Mouse (Mus musculus) liver, embryonic 14.5 days (tissue): ENCODE data around the gene Lyl1. TPM values are rescaled to one million over a fixed set of nuclear protein-coding genes. Genes with fewer than 3 reads are reported as not detected.

Experiments
- ATAC-seq: fragments of 200-750 bp; cut with Nextera tagmentation; 2 replicates; pipeline ENCODE4 v1.8.0; 2017; ENCODE audit warnings: moderate number of reproducible peaks, mild to moderate bottlenecking, moderate library complexity; ENCODE audit not compliant: insufficient read depth
- DNase-seq, 3 experiments: peaks; one replicate each; pipeline ENCODE4 v3.0.0-alpha.2; 2012 to 2013; ENCODE audit warnings: low read depth in 3 of 3, low spot score in 3 of 3
- H3K27ac ChIP-seq: fragments of 300-500 bp; sonication (generic); 2 replicates; pipeline ENCODE4 v1.5.1; 2014; ENCODE audit warnings: moderate library complexity, mild to moderate bottlenecking, control low read depth, inconsistent platforms
- H3K27me3 ChIP-seq: fragments of 300-500 bp; sonication (generic); 2 replicates; pipeline ENCODE4 v1.6.1; 2014; ENCODE audit warnings: mild to moderate bottlenecking, low read length, moderate library complexity; ENCODE audit not compliant: control insufficient read depth, insufficient read depth
- H3K36me3 ChIP-seq: fragments of 300-500 bp; sonication (generic); replicated peaks from 2 replicates; pipeline ENCODE4 v1.6.1; 2014; ENCODE audit warnings: low read depth; ENCODE audit not compliant: control insufficient read depth, insufficient read depth
- H3K4me1 ChIP-seq, 2 experiments: fragments of 200-500 bp in 1 of 2; fragments of 300-500 bp in 1 of 2; sonication (generic) in 1 of 2; replicated peaks; 2 replicates each; pipeline ENCODE4 v1.6.1; 2012 to 2014; ENCODE audit warnings: antibody characterized with exemption in 1 of 2, inconsistent platforms in 1 of 2, low read length in 1 of 2; ENCODE audit not compliant: control insufficient read depth in 2 of 2, insufficient read depth in 2 of 2
- H3K4me2 ChIP-seq: fragments of 300-500 bp; sonication (generic); 2 replicates; pipeline ENCODE4 v1.6.1; 2014; ENCODE audit warnings: low read depth, mild to moderate bottlenecking, control low read depth, moderate library complexity
- H3K4me3 ChIP-seq, 2 experiments: fragments of 200-500 bp in 1 of 2; fragments of 300-500 bp in 1 of 2; sonication (generic) in 1 of 2; 2 replicates each; pipeline ENCODE4 v1.5.1; 2012 to 2014; ENCODE audit warnings: low read depth in 2 of 2, low read length in 2 of 2, mild to moderate bottlenecking in 2 of 2, control low read depth in 1 of 2, inconsistent platforms in 1 of 2, moderate library complexity in 1 of 2; ENCODE audit not compliant: insufficient read depth in 1 of 2
- H3K9ac ChIP-seq: fragments of 300-500 bp; sonication (generic); replicated peaks from 2 replicates; pipeline ENCODE4 v1.6.1; 2014; ENCODE audit warnings: mild to moderate bottlenecking, control low read depth, moderate library complexity
- H3K9me3 ChIP-seq: fragments of 300-500 bp; sonication (generic); 2 replicates; pipeline ENCODE4 v1.6.1; 2016; ENCODE audit warnings: low read length, mixed read lengths; ENCODE audit not compliant: control insufficient read depth
- CTCF ChIP-seq: IDR thresholded peaks from 2 replicates; pipeline ENCODE4 v1.5.1; 2016; ENCODE audit warnings: antibody characterized with exemption, low read depth, control low read depth
- EP300 ChIP-seq: IDR thresholded peaks from 2 replicates; pipeline ENCODE4 v1.6.1; 2016; ENCODE audit warnings: antibody characterized with exemption, low read depth
- WGBS: fragments of 180-500 bp; shearing (Covaris S2); extraction: QIAGEN DNeasy Blood & Tissue Kit; methylation state at CpG from one replicate; pipeline ENCODE4 v1.1.7; 2014; ENCODE audit not compliant: insufficient replicate concordance; 5-methylcytosine and 5-hydroxymethylcytosine counted together
- polyA plus RNA-seq, 2 experiments: library from polyadenylated mRNA; depleted of rRNA in 1 of 2; stranded (reverse) in 1 of 2; unstranded in 1 of 2; fragments of >200 nt; fragmentation: Nextera tagmentation in 1 of 2; extraction: Ambion mirVana in 1 of 2; gene quantifications; 2 replicates each; pipeline versions ENCODE4 v1.2.1 to v1.2.3; 2012 to 2014

Lyl1 gene
- polyA plus RNA-seq, 2 experiments: 45.4 to 55.6 TPM

DNA sequence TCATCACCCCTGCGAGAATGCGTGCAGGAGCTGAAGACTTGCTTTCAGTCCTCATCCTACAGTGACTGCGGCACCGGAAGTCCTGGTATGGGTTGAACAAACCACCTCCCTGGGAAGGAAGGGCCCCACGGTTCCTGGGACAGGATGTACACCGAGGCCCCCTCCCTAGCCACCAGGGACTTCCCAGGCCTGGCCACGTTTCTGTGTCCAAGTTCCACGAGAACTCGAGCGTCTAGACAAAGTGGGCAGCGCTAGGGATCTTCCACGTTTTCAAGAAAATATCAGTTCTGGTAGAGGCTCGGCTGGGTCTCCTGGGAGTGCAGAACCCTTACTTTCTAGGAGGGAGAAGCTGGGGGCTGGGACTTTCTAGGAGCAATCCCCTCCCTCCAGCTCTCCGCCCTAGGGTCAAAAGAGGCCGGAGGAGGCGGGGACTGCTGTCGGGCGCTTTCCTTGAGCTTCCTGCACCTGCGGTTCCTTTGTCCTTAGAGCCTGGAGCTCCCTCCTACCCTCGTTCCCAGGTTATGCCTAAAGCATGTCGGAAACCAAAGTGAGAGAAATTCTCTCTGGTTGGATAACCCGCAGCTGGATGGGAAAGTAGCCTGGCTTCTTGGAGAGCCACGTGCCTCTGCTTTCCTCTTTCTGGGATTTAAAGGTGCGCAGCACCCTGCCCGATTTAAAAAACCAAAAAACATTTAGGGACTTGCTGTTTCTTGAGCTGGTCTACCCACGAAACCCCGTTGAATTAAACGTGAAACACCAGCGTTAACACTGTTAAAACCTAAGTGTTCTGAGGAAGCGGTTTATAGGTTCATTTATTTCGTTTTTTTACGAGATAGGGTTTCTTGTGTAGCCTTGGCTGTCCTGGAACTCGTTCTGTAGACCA, 41.1 kb upstream of the Lyl1 start:
- DNase-seq: peak in 1 of 3 experiments; percentile 60
- no peaks in the 10 kb centered on the region for H3K9me3 ChIP-seq
- 1% methylated on average over 33 of the region's 33 CpGs for WGBS
- TF ChIP-seq EP300 (no peak), CTCF (no peak)
- peak overlapping the region; percentile 98 for H3K27ac ChIP-seq
- ATAC-seq: no peak
- H3K9ac ChIP-seq: peak overlapping the region; percentile 81
- peaks cover 3% of the 10 kb centered on the region; the same call in 1 of the 2 replicates for H3K27me3 ChIP-seq
- peaks cover 40 to 48% of the 10 kb centered on the region in 2 experiments for H3K4me1 ChIP-seq
- H3K4me3 ChIP-seq: peak overlapping the region; percentile 85 to 89
- no peaks in the 10 kb centered on the region for H3K36me3 ChIP-seq
- peak overlapping the region; percentile 98 for H3K4me2 ChIP-seq

DNA sequence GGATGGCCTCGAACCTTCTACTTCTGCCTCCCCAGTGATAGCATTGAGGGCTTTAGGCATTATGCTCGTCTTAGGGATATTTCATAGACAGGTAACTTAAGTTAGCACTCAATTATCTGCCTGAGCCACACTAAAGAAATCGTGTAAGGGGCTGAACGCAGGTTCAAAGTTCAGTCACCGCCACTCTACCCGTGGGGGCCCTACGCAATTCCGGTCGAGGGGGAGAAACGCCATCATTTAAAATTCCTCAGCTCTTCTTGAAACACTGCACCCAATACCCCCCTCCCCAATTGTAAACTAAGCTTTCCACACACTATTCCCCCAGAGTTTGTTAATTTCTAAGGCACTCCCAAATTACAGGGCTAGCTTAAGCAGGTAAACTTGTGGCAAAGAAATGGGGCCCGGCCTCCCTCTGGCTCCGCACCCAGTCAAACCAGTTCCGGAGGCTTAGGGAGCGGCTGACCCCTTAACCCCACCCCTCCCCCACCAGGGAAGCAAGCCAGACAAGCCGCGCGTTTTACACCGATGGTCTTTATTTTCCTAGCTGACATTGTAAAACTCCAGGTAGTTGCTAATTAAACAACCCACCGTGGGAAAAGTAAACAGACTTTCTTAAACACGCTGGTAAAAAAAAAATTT, 40.3 kb upstream of the Lyl1 start:
- peak overlapping the region; percentile 98 for H3K4me2 ChIP-seq
- H3K4me1 ChIP-seq: peaks cover 44 to 52% of the 10 kb centered on the region in 2 experiments
- no peak for ATAC-seq
- WGBS: under 1% methylated on average over 20 of the region's 20 CpGs
- H3K9me3 ChIP-seq: no peaks in the 10 kb centered on the region
- TF ChIP-seq CTCF (no peak), EP300 (no peak)
- DNase-seq: peak in 1 of 3 experiments; percentile 55
- H3K9ac ChIP-seq: peak overlapping the region; percentile 81
- H3K36me3 ChIP-seq: no peaks in the 10 kb centered on the region
- H3K27ac ChIP-seq: peak overlapping the region; percentile 98
- no peaks in the 10 kb centered on the region; the same call in 1 of the 2 replicates for H3K27me3 ChIP-seq
- H3K4me3 ChIP-seq: peak overlapping the region; percentile 85 to 89

DNA sequence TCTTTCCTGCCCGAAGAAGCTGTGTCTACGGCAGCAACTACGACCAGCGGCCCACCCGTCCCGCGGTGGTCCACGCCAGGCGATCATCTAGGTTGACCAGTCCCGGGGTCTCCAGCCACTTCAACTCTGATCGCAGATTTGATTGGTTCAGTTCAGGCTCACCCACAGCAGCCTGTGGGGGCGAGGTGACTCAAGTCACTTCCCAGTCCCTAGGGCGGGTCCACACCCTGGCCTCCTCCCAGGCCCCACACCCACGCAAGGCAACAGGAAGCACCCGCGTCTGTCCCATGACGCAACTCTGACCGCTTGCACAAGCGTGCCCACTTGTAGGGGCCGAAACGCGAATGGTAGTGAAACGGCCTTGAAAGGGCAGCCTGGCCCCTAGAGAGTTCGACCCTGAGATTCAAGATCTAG, 39.8 kb upstream of the Lyl1 start:
- H3K4me1 ChIP-seq: peaks cover 42 to 50% of the 10 kb centered on the region in 2 experiments
- H3K4me2 ChIP-seq: peak overlapping the region; percentile 98
- DNase-seq (peak; percentile 66 to 81 (median 70)), ATAC-seq (peak; percentile 53)
- H3K9me3 ChIP-seq: no peaks in the 10 kb centered on the region
- H3K4me3 ChIP-seq: peak overlapping the region; percentile 85 to 89
- no peaks in the 10 kb centered on the region for H3K27me3 ChIP-seq
- H3K9ac ChIP-seq: peak overlapping the region; percentile 81
- peak overlapping the region; percentile 98 for H3K27ac ChIP-seq
- under 1% methylated on average over 24 of the region's 24 CpGs for WGBS
- H3K36me3 ChIP-seq: no peaks in the 10 kb centered on the region
- TF ChIP-seq CTCF (peak; percentile 22; the same call in 1 of the 2 replicates), EP300 (no peak)

DNA sequence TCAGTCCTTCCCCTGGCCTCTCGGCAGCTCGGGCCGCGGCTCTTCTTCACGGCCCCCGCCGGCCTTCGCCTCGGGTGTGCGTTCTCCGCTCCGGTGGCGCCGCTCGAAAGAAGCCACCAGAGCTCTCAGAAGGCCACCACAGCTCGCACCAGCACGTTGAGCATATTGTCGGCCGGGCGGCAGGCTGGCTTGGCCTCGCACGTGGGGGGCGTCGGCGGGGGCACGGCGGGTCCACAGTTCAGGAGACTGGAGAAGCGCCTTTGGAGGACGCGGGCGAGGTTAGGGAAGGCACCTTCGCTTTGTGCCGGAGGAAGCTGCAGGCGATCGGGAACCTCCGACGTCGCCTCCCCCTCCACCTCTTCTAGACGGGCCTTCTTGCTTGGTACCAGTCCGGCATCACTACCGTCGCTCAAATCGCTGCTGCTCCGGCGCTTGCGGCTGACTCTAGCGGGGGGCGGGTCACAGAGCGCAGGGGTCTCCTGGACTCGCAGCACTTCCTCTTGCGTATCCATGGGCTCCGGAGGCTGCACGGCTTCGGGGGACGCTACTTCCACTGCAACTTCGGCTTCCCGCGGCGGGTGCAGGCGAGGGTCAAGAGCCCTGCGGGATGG, 39.2 kb upstream of the Lyl1 start:
- no peak for ATAC-seq
- TF ChIP-seq EP300 (no peak), CTCF (no peak)
- under 1% methylated on average over 61 of the region's 61 CpGs for WGBS
- H3K27ac ChIP-seq: peak overlapping the region; percentile 98
- H3K9ac ChIP-seq: peak overlapping the region; percentile 81
- no peaks in the 10 kb centered on the region for H3K36me3 ChIP-seq
- no peak for DNase-seq
- H3K4me1 ChIP-seq: peaks cover 36 to 47% of the 10 kb centered on the region in 2 experiments
- peak overlapping the region; percentile 85 to 89 for H3K4me3 ChIP-seq
- peak overlapping the region; percentile 98 for H3K4me2 ChIP-seq
- H3K9me3 ChIP-seq: no peaks in the 10 kb centered on the region
- no peaks in the 10 kb centered on the region for H3K27me3 ChIP-seq
